Mouse (Mus musculus) urinary bladder, postnatal 4 days (tissue): ENCODE measurements around the gene Adat2.

Experiments used
- DNase-seq, 2 experiments: peaks; one replicate each; pipeline ENCODE4 v3.0.0; 2021 to 2022; ENCODE audit warnings: low spot score in 2 of 2

Gene Adat2

DNA sequence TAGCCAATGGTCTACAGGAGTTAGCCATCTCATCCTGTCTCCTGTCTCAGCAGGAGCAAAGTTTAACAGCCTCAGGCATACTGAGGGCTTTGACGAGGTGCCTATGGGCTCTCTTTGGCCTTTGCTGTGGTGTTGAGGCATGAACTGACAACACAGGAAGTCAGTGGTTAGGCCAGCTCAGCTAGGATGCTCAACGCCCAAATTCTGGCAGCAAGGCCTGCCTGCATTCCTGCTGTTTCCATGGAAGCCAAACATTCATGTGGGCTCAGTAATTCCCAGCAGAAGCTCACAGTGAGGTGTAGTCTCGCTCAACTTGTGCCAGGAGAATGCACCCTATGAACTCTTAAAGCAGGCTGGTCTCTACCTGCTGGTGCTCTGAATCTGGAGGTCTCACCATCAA, 43.4 kb downstream of the Adat2 start:
- no peak for DNase-seq

- no peak for DNase-seq
Observed at GRCm38 (mm10) chr10:13596866-13597265, 44.2 kb downstream of the Adat2 start.

DNA sequence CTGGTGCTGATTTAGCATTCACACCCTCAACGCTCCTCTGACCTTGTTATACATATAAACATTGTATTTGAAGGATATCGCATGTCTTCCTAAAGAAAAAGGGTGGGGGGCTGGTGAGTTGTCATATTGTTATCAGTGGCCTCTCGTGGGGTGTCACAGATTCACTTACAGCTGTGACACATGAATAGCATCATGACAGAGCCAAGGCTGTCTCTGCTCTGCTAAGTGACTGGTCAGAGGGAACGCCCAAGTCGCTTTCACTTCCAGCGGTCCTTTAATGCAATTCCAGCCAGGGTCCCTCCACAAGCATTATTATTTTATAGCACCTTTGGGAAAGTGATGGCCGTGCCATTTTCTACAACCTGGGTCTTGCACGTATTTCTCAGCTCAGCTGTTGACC, 44.8 kb downstream of the Adat2 start:
- DNase-seq, result no peak

GRCm38 (mm10) chr10:13600926-13601325, 48.2 kb downstream of the Adat2 start:
- DNase-seq, result no peak
